Mouse (Mus musculus) limb, embryonic 15.5 days (tissue): ENCODE data around the gene Eml6. TPM values are rescaled to one million over a fixed set of nuclear protein-coding genes. Genes with fewer than 3 reads are reported as not detected.

Source experiments
- ATAC-seq: fragments of 200-750 bp; cut with Nextera tagmentation; 2 replicates; pipeline ENCODE4 v1.8.0; 2017; ENCODE audit warnings: low read depth, moderate TSS enrichment; ENCODE audit not compliant: insufficient number of reproducible peaks, low FRiP score, low TSS enrichment
- H3K27ac ChIP-seq: fragments of 300-500 bp; sonication (generic); 2 replicates; pipeline ENCODE4 v1.5.1; 2015; ENCODE audit warnings: moderate library complexity, mild to moderate bottlenecking, inconsistent platforms
- H3K27me3 ChIP-seq: fragments of 300-500 bp; sonication (generic); 2 replicates; pipeline ENCODE4 v1.6.1; 2015; ENCODE audit warnings: inconsistent platforms
- H3K36me3 ChIP-seq: fragments of 300-500 bp; sonication (generic); 2 replicates; pipeline ENCODE4 v1.6.1; 2015; ENCODE audit warnings: inconsistent platforms
- H3K4me1 ChIP-seq: fragments of 300-500 bp; sonication (generic); 2 replicates; pipeline ENCODE4 v1.6.1; 2015; ENCODE audit warnings: inconsistent platforms
- H3K4me2 ChIP-seq: fragments of 300-500 bp; sonication (generic); 2 replicates; pipeline ENCODE4 v1.6.1; 2015; ENCODE audit warnings: mild to moderate bottlenecking, inconsistent platforms
- H3K4me3 ChIP-seq: fragments of 300-500 bp; sonication (generic); 2 replicates; pipeline ENCODE4 v1.5.1; 2015; ENCODE audit warnings: mild to moderate bottlenecking, inconsistent platforms
- H3K9ac ChIP-seq: fragments of 300-500 bp; sonication (generic); 2 replicates; pipeline ENCODE4 v1.6.1; 2015; ENCODE audit warnings: inconsistent platforms
- H3K9me3 ChIP-seq: fragments of 300-500 bp; sonication (generic); 2 replicates; pipeline ENCODE4 v1.6.1; 2016; ENCODE audit warnings: inconsistent platforms
- WGBS: fragments of 180-500 bp; shearing (Covaris S2); methylation state at CpG from one replicate; pipeline ENCODE4 v1.1.7; 2015; 5-methylcytosine and 5-hydroxymethylcytosine counted together
- polyA plus RNA-seq: library from polyadenylated mRNA; unstranded; fragments of >200 nt; fragmentation: Nextera tagmentation; extraction: Ambion mirVana; gene quantifications from 2 replicates; pipeline ENCODE4 v1.2.1, GENCODE M21; 2015

Eml6 gene
- 0.58 and 0.83 TPM in 2 replicates for polyA plus RNA-seq

- peak within 1 kb of the TSS; percentile 74 for H3K27ac ChIP-seq
- WGBS, result under 1% methylated on average over 39 of the region's 39 CpGs
- H3K27me3 ChIP-seq, result peaks cover 23% of the 10 kb centered on the region
Observed at GRCm38 (mm10) chr11:30025835-30026472, at the start of gene Eml6. Eml6 (minus strand) TSS chr11:30026033.

GRCm38 (mm10) chr11:30057299-30057698, 31.5 kb upstream of the Eml6 start:
- H3K9me3 ChIP-seq, result no peaks in the 10 kb centered on the region
- H3K4me3 ChIP-seq, result no peak overlapping the region
- WGBS, result 44% methylated on average over 8 of the region's 8 CpGs
- no peaks in the 10 kb centered on the region for H3K4me1 ChIP-seq
- H3K9ac ChIP-seq, result no peak overlapping the region
- H3K27me3 ChIP-seq, result no peaks in the 10 kb centered on the region
- no peak overlapping the region for H3K4me2 ChIP-seq
- H3K27ac ChIP-seq, result no peak overlapping the region
- no peak for ATAC-seq
- H3K36me3 ChIP-seq, result no peaks in the 10 kb centered on the region

More at GRCm38 (mm10) chr11:30025835-30026472, at the start of gene Eml6:
- Histone ChIP-seq H3K4me3 (peak within 1 kb of the TSS; percentile 61), H3K4me2 (peak within 1 kb of the TSS; percentile 90), H3K36me3 (no peaks in the 10 kb centered on the region), H3K4me1 (peaks cover 11% of the 10 kb centered on the region), H3K9ac (peak within 1 kb of the TSS; percentile 50), H3K9me3 (no peaks in the 10 kb centered on the region)
- peak; percentile 100 for ATAC-seq

DNA sequence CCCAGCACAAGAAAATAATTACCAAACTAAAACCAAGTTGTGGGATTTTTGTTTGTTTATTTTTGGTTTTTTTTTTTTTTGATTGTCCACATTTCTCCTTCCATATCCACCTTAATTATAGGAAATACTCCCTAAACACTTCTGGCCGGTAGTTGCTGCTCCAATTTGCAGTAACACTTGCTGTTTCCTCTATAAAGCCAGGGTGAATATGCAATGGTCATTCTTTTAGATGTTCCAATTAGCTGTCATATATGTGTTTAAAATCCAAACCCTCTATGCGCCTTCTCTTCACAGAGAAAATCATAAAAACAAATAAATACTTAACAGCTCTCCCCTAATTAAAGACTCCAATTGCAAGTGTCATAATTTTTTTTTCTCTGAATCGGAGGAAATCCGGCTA, 689 bp downstream of the Eml6 start:
- H3K36me3 ChIP-seq, result no peaks in the 10 kb centered on the region
- peaks cover 11% of the 10 kb centered on the region for H3K4me1 ChIP-seq
- H3K27me3 ChIP-seq, result peaks cover 23% of the 10 kb centered on the region
- H3K27ac ChIP-seq, result no peak overlapping the region
- no peaks in the 10 kb centered on the region for H3K9me3 ChIP-seq
- peak overlapping the region; percentile 90 for H3K4me2 ChIP-seq
- H3K4me3 ChIP-seq, result peak overlapping the region; percentile 61
- no peak for ATAC-seq
- WGBS, result 6% methylated on average over 4 of the region's 4 CpGs
- H3K9ac ChIP-seq, result no peak overlapping the region

- ATAC-seq, result no peak
- WGBS, result under 1% methylated on average over 57 of the region's 57 CpGs
- Histone ChIP-seq H3K4me1 (peaks cover 11% of the 10 kb centered on the region), H3K4me3 (peak overlapping the region; percentile 61), H3K4me2 (peak overlapping the region; percentile 90), H3K9ac (peak overlapping the region; percentile 21; the same call in 1 of the 2 replicates), H3K27ac (no peak overlapping the region), H3K9me3 (no peaks in the 10 kb centered on the region), H3K36me3 (no peaks in the 10 kb centered on the region), H3K27me3 (peaks cover 23% of the 10 kb centered on the region)
Observed at GRCm38 (mm10) chr11:30024261-30025071, 1.4 kb downstream of the Eml6 start.

DNA sequence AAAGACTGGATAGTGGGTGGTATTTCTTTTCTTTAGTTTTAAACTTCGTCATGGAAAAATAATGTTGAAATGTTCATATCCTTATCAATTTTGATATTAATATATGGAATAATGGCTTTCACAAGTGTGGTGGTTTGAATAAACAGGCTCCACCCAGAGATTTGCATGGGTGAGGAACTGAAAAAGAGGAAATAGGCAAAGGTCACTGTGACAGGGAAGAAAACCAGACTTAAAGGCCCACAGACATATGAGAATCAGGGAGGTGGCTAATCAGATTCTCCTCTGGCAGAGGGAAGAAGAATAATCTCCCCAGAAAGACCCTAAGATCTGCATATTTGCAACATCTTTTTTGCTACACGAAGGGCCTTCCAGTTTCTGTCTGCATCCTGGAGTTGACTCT, 39.6 kb downstream of the Eml6 start:
- H3K36me3 ChIP-seq, result no peaks in the 10 kb centered on the region
- H3K9ac ChIP-seq, result no peak overlapping the region
- H3K4me3 ChIP-seq, result no peak overlapping the region
- 73% methylated on average over 2 of the region's 2 CpGs for WGBS
- no peaks in the 10 kb centered on the region for H3K9me3 ChIP-seq
- H3K27ac ChIP-seq, result no peak overlapping the region
- no peak overlapping the region for H3K4me2 ChIP-seq
- no peaks in the 10 kb centered on the region for H3K27me3 ChIP-seq
- no peaks in the 10 kb centered on the region for H3K4me1 ChIP-seq
- no peak for ATAC-seq

DNA sequence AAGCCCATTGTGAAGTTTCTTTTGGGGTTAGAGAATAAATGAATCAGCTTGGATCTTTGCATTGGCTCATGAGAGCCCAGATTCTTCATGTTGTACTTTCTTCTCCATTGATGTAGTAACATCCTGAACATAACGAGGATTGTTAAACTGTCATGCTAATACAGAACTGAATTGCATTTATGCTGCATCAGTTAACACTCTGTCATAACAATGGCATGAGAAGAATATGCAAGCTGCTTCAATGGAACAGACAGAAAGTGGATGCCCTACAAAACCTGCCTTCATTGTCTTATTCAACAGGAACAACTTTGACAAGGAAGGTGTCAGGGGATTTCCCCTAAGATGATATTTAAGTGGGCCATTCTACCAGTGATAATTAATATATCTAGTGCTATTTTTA, 57.0 kb downstream of the Eml6 start:
- 73% methylated on average over 1 of the region's 1 CpGs for WGBS
- Histone ChIP-seq H3K9ac (no peak overlapping the region), H3K27ac (no peak overlapping the region), H3K36me3 (no peaks in the 10 kb centered on the region), H3K27me3 (no peaks in the 10 kb centered on the region), H3K9me3 (no peaks in the 10 kb centered on the region), H3K4me1 (no peaks in the 10 kb centered on the region), H3K4me3 (no peak overlapping the region), H3K4me2 (no peak overlapping the region)
- no peak for ATAC-seq

GRCm38 (mm10) chr11:29959366-29959765, 66.5 kb downstream of the Eml6 start:
- ATAC-seq, result no peak
- 86% methylated on average over 5 of the region's 5 CpGs for WGBS

GRCm38 (mm10) chr11:29944661-29945060, 81.2 kb downstream of the Eml6 start:
- ATAC-seq, result no peak
- 71% methylated on average over 3 of the region's 3 CpGs for WGBS
- no peak overlapping the region for H3K27ac ChIP-seq
- H3K4me2 ChIP-seq, result no peak overlapping the region
- H3K4me3 ChIP-seq, result no peak overlapping the region
- H3K36me3 ChIP-seq, result no peaks in the 10 kb centered on the region
- H3K4me1 ChIP-seq, result no peaks in the 10 kb centered on the region
- no peaks in the 10 kb centered on the region for H3K27me3 ChIP-seq
- no peaks in the 10 kb centered on the region for H3K9me3 ChIP-seq
- no peak overlapping the region for H3K9ac ChIP-seq

More at GRCm38 (mm10) chr11:29959366-29959765, 66.5 kb downstream of the Eml6 start:
- H3K9me3 ChIP-seq, result no peaks in the 10 kb centered on the region
- no peak overlapping the region for H3K4me3 ChIP-seq
- no peaks in the 10 kb centered on the region for H3K27me3 ChIP-seq
- H3K36me3 ChIP-seq, result no peaks in the 10 kb centered on the region
- H3K27ac ChIP-seq, result no peak overlapping the region
- H3K4me1 ChIP-seq, result no peaks in the 10 kb centered on the region
- no peak overlapping the region for H3K9ac ChIP-seq
- no peak overlapping the region for H3K4me2 ChIP-seq

GRCm38 (mm10) chr11:29924332-29924731, 101.5 kb downstream of the Eml6 start:
- Histone ChIP-seq H3K4me2 (no peak overlapping the region), H3K27me3 (no peaks in the 10 kb centered on the region), H3K9me3 (no peaks in the 10 kb centered on the region), H3K9ac (no peak overlapping the region), H3K4me3 (no peak overlapping the region), H3K27ac (no peak overlapping the region), H3K4me1 (no peaks in the 10 kb centered on the region), H3K36me3 (no peaks in the 10 kb centered on the region)
- 55% methylated on average over 2 of the region's 2 CpGs for WGBS
- no peak for ATAC-seq

- Histone ChIP-seq H3K9ac (no peak overlapping the region), H3K36me3 (no peaks in the 10 kb centered on the region), H3K27ac (no peak overlapping the region), H3K4me2 (no peak overlapping the region), H3K27me3 (no peaks in the 10 kb centered on the region), H3K4me1 (no peaks in the 10 kb centered on the region), H3K9me3 (no peaks in the 10 kb centered on the region), H3K4me3 (no peak overlapping the region)
- WGBS, result 89% methylated on average over 1 of the region's 1 CpGs
- no peak for ATAC-seq
Observed at GRCm38 (mm10) chr11:29923851-29924250, 102.0 kb downstream of the Eml6 start.

DNA sequence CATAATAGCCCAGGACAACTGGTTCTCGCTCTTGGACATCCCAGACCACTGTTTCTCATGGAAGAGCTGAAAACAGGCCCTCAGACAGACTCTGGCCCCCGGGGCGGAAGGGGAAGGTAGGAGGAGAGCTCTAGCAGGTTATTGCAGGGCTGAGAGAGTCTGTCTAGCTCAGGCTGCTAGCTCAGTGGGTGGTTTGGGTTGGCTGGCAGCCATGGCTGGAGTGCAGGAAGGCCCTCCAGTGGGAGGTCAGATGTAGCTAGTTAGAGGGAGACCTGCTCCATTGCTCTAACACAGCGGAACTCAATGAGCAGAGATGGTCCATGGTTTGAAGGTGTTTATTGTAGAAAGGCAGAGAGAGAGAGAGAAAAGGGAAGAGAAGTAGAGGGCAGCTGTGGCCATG, 112.7 kb downstream of the Eml6 start:
- WGBS, result 82% methylated on average over 4 of the region's 4 CpGs
- no peak for ATAC-seq
- no peak overlapping the region for H3K4me2 ChIP-seq

GRCm38 (mm10) chr11:29909330-29909729, 116.5 kb downstream of the Eml6 start:
- H3K27ac ChIP-seq, result no peak overlapping the region
- H3K27me3 ChIP-seq, result no peaks in the 10 kb centered on the region
- no peak overlapping the region for H3K4me3 ChIP-seq
- no peak overlapping the region for H3K9ac ChIP-seq
- H3K4me2 ChIP-seq, result no peak overlapping the region
- H3K9me3 ChIP-seq, result no peaks in the 10 kb centered on the region
- no peak for ATAC-seq
- no peaks in the 10 kb centered on the region for H3K36me3 ChIP-seq
- no peaks in the 10 kb centered on the region for H3K4me1 ChIP-seq

More for the DNA sequence above, 112.7 kb downstream of the Eml6 start:
- no peaks in the 10 kb centered on the region for H3K27me3 ChIP-seq
- no peaks in the 10 kb centered on the region for H3K9me3 ChIP-seq
- H3K4me3 ChIP-seq, result no peak overlapping the region
- H3K36me3 ChIP-seq, result no peaks in the 10 kb centered on the region
- no peaks in the 10 kb centered on the region for H3K4me1 ChIP-seq
- H3K27ac ChIP-seq, result no peak overlapping the region
- H3K9ac ChIP-seq, result no peak overlapping the region
